9 mouse cellular contexts compared by ENCODE assay signal in genomic region chr7:110668247-110668646, GRCm38 (mm10). TPM values are rescaled to one million over a fixed set of nuclear protein-coding genes. Genes with fewer than 3 reads are reported as not detected.
DNase-seq lines count a peak whose midpoint lies in the region; ATAC-seq and TF ChIP-seq lines count a peak whose summit lies in the region.
"Had no signal": no experiment of that assay in that cellular context is flagged by ENCODE, and none has a peak within 500 bp of the region (broad histone marks: within the 10 kb centered on the region; RNA-seq: fewer than 3 reads in every experiment).

No protein-coding gene starts in this region.

- H3K36me3 ChIP-seq in small intestine, adult 2 months (ENCODE audit: control insufficient read depth, insufficient read depth, low read length) = no peaks in the 10 kb centered on the region
- H3K36me3 ChIP-seq in liver, embryonic 11.5 days (ENCODE audit: control insufficient read depth, insufficient read depth, low read length) = no peaks in the 10 kb centered on the region
- H3K36me3 ChIP-seq: midbrain, embryonic 12.5 days had no signal

- H3K4me3 ChIP-seq in layer of hippocampus, adult 2 months = no peak overlapping the region
- H3K4me3 ChIP-seq in small intestine, adult 2 months (ENCODE audit: low read depth, low read length) = no peak overlapping the region
- no peak overlapping the region for H3K4me3 ChIP-seq in liver, embryonic 11.5 days (ENCODE audit: low read depth, low read length)
- H3K4me3 ChIP-seq: midbrain, embryonic 12.5 days had no signal

- H3K9ac ChIP-seq in liver, embryonic 11.5 days (ENCODE audit: low read depth, low read length) = no peak overlapping the region
- H3K9ac ChIP-seq: midbrain, embryonic 12.5 days had no signal

- H3K27me3 ChIP-seq in small intestine, adult 2 months (ENCODE audit: control insufficient read depth, insufficient read depth, low read length) = no peaks in the 10 kb centered on the region
- H3K27me3 ChIP-seq in liver, embryonic 11.5 days (replicated peaks; ENCODE audit: control insufficient read depth, insufficient read depth, low read length) = no peaks in the 10 kb centered on the region
- H3K27me3 ChIP-seq: midbrain, embryonic 12.5 days had no signal

- intact Hi-C loops in heart, postnatal 25 days (cut with DNase I) = no loop called here
- intact Hi-C loops in gastrocnemius, postnatal 36 days (cut with DNase I) = no loop called here

- no peak for TF ChIP-seq CTCF in layer of hippocampus, adult 2 months (conservative IDR thresholded peaks at IDR 0.05)
- TF ChIP-seq CTCF in small intestine, adult 2 months (IDR thresholded peaks at IDR 0.05; ENCODE audit: extremely low read depth, insufficient read length, insufficient replicate concordance, low read depth, low read length) = no peak

- TF ChIP-seq POLR2A in small intestine, adult 2 months (IDR thresholded peaks at IDR 0.05; ENCODE audit: low read depth, low read length) = no peak

- peak; percentile 20 for DNase-seq in cerebellum, adult 11-12 months
- DNase-seq in cerebellum, adult 11 months = no peak
- DNase-seq in layer of hippocampus, adult 2 months (ENCODE audit: low spot score in 2 of 2) = no peak
- DNase-seq in layer of hippocampus, adult 9-11 months = no peak
- peak; percentile 40 for DNase-seq in heart, postnatal 25 days (ENCODE audit: low spot score)
- no peak for DNase-seq in liver, embryonic 11.5 days (ENCODE audit: low spot score)
- no peak for DNase-seq in gastrocnemius, postnatal 36 days

- H3K4me2 ChIP-seq in liver, embryonic 11.5 days = no peak overlapping the region
- H3K4me2 ChIP-seq: midbrain, embryonic 12.5 days had no signal

- peak overlapping the region; percentile 19; the same call in 1 of the 2 replicates for H3K27ac ChIP-seq in layer of hippocampus, adult 2 months
- H3K27ac ChIP-seq in small intestine, adult 2 months (ENCODE audit: insufficient read depth, low read depth, low read length) = peak overlapping the region; percentile 53
- no peak overlapping the region for H3K27ac ChIP-seq in liver, embryonic 11.5 days (ENCODE audit: low read depth, low read length)
- H3K27ac ChIP-seq: midbrain, embryonic 12.5 days had no signal

- ATAC-seq in liver, embryonic 11.5 days (replicated peaks; ENCODE audit: low FRiP score) = no peak

- H3K4me1 ChIP-seq in small intestine, adult 2 months (ENCODE audit: control insufficient read depth, insufficient read depth, insufficient read length, low read length) = peaks cover 5% of the 10 kb centered on the region; the same call in 1 of the 2 replicates
- no peaks in the 10 kb centered on the region for H3K4me1 ChIP-seq in liver, embryonic 11.5 days (replicated peaks; ENCODE audit: control insufficient read depth, insufficient read depth, low read length)

- WGBS in small intestine, adult 2 months = 28% methylated on average over 6 of the region's 6 CpGs
- 81% methylated on average over 6 of the region's 6 CpGs for WGBS in liver, embryonic 11.5 days

- H3K9me3 ChIP-seq in liver, embryonic 11.5 days (ENCODE audit: control insufficient read depth, low read length) = no peaks in the 10 kb centered on the region
- H3K9me3 ChIP-seq: midbrain, embryonic 12.5 days had no signal

RNA-seq across cellular contexts. Expression of gene Adm, which starts 40.8 kb away (rescaled TPM):
- total RNA-seq in layer of hippocampus, adult 2 months (2021) = 1 to 10 TPM; 1.1 to 1.6 TPM
- total RNA-seq in heart, postnatal 25 days (2021) = 10 to 100 TPM in 1 of 2 experiments, 1 to 10 TPM in 1; 9.6 to 13.0 TPM
- 2.8 and 3.4 TPM in 2 replicates for polyA plus RNA-seq in small intestine, adult 2 months (2012; rRNA removed)
- polyA plus RNA-seq in liver, embryonic 11.5 days (2014; fragmentation: Nextera tagmentation; extraction: Ambion mirVana) = 8.8 and 10.6 TPM in 2 replicates
- 1 to 10 TPM; 1.7 to 2.9 TPM for total RNA-seq in gastrocnemius, postnatal 36 days (2021)

RNA-seq across cellular contexts. Expression of gene Sbf2, which starts 53.5 kb away (rescaled TPM):
- 10 to 100 TPM; 69.8 to 78.0 TPM for total RNA-seq in layer of hippocampus, adult 2 months (2021)
- 10 to 100 TPM; 48.7 to 49.7 TPM for total RNA-seq in heart, postnatal 25 days (2021)
- polyA plus RNA-seq in small intestine, adult 2 months (2012; rRNA removed) = 5.4 and 13.7 TPM in 2 replicates
- polyA plus RNA-seq in liver, embryonic 11.5 days (2014; fragmentation: Nextera tagmentation; extraction: Ambion mirVana) = 13.8 and 14.6 TPM in 2 replicates
- total RNA-seq in gastrocnemius, postnatal 36 days (2021) = 10 to 100 TPM in 1 of 2 experiments, 1 to 10 TPM in 1; 9.2 to 11.7 TPM

Comparison
In these comparisons a context has a peak if more than half of its experiments do, and no peak if none do; other contexts are left out.
1. DNase-seq: peak in cerebellum, adult 11-12 months (single experiment) and heart, postnatal 25 days (single experiment); none in cerebellum, adult 11 months (single experiment), layer of hippocampus, adult 2 months (0 of 2), layer of hippocampus, adult 9-11 months (single experiment), liver, embryonic 11.5 days (single experiment) and gastrocnemius, postnatal 36 days (0 of 2).